Mouse (Mus musculus): ENCODE results near the gene Zdhhc18. TPM values are rescaled to one million over a fixed set of nuclear protein-coding genes. Genes with fewer than 3 reads are reported as not detected.
A peak's percentile ranks its signal among the peaks of the same experiment; 100 is the strongest.

The Zdhhc18 gene
- polyA plus RNA-seq, 1 experiment from 2014 or later: 9.9 TPM

- Histone ChIP-seq H3K27me3 (ENCODE audit: insufficient read depth, low read length) (no peaks in the 10 kb centered on the region), H3K27ac (ENCODE audit: low read depth) (peak within 1 kb of the TSS; percentile 99), H3K4me2 (peak within 1 kb of the TSS; percentile 90), H3K4me3 (ENCODE audit: low read depth, low read length) (peak within 1 kb of the TSS; percentile 72), H3K36me3 (ENCODE audit: insufficient read depth) (0 out of 2 replicates have a peak, but pooled peaks cover 9% of the 10 kb centered on the region), H3K9ac (peak within 1 kb of the TSS; percentile 74), H3K4me1 (ENCODE audit: insufficient read depth) (peaks cover 36% of the 10 kb centered on the region), H3K9me3 (ENCODE audit: low read depth, low read length) (no peaks in the 10 kb centered on the region)
- TF ChIP-seq CTCF (IDR thresholded peaks at IDR 0.05; ENCODE audit: low read depth): no peak
- ATAC-seq (ENCODE audit: insufficient read depth) (peak; percentile 88), DNase-seq (peak; percentile 95)
- under 1% methylated on average over 76 of the region's 76 CpGs for WGBS
Observed at GRCm38 (mm10) chr4:133671881-133672844, 22.2 kb upstream of the Zdhhc18 start, which contains the start of gene Pigv. Gene Pigv, minus strand, starts transcription at chr4:133672647.

- 4% methylated on average over 13 of the region's 13 CpGs for WGBS
- peak; percentile 94 for DNase-seq
- 0 out of 2 replicates have a peak, but pooled peaks cover 12% of the 10 kb centered on the region for H3K36me3 ChIP-seq (ENCODE audit: insufficient read depth)
- H3K4me2 ChIP-seq: peak overlapping the region; percentile 90
- H3K9ac ChIP-seq: peak overlapping the region; percentile 74
- H3K27ac ChIP-seq (ENCODE audit: low read depth): peak overlapping the region; percentile 99
- no peaks in the 10 kb centered on the region for H3K27me3 ChIP-seq (ENCODE audit: insufficient read depth, low read length)
- H3K9me3 ChIP-seq (ENCODE audit: low read depth, low read length): no peaks in the 10 kb centered on the region
- peak; percentile 92 for TF ChIP-seq CTCF (IDR thresholded peaks at IDR 0.05; ENCODE audit: low read depth)
- ATAC-seq (ENCODE audit: insufficient read depth): no peak
- H3K4me1 ChIP-seq (ENCODE audit: insufficient read depth): peaks cover 29% of the 10 kb centered on the region
- H3K4me3 ChIP-seq (ENCODE audit: low read depth, low read length): peak overlapping the region; percentile 72
Observed at GRCm38 (mm10) chr4:133671184-133671880, 21.4 kb upstream of the Zdhhc18 start.

- DNase-seq (peak; percentile 57), ATAC-seq (ENCODE audit: insufficient read depth) (no peak)
- Histone ChIP-seq H3K4me2 (no peak overlapping the region), H3K4me3 (ENCODE audit: low read depth, low read length) (no peak overlapping the region), H3K4me1 (ENCODE audit: insufficient read depth) (peaks cover 18% of the 10 kb centered on the region), H3K27ac (ENCODE audit: low read depth) (no peak overlapping the region), H3K27me3 (ENCODE audit: insufficient read depth, low read length) (no peaks in the 10 kb centered on the region), H3K9ac (no peak overlapping the region), H3K9me3 (ENCODE audit: low read depth, low read length) (no peaks in the 10 kb centered on the region), H3K36me3 (ENCODE audit: insufficient read depth) (0 out of 2 replicates have a peak, but pooled peaks cover 17% of the 10 kb centered on the region)
- WGBS: 44% methylated on average over 6 of the region's 6 CpGs
- peak; percentile 47 for TF ChIP-seq CTCF (IDR thresholded peaks at IDR 0.05; ENCODE audit: low read depth)
Observed at GRCm38 (mm10) chr4:133669652-133670210, 19.8 kb upstream of the Zdhhc18 start.

GRCm38 (mm10) chr4:133668537-133668936 lies 18.6 kb upstream of the Zdhhc18 start:
- TF ChIP-seq CTCF (IDR thresholded peaks at IDR 0.05; ENCODE audit: low read depth): no peak
- DNase-seq: no peak

GRCm38 (mm10) chr4:133666199-133666598 lies 16.2 kb upstream of the Zdhhc18 start:
- no peak overlapping the region for H3K9ac ChIP-seq
- peaks cover 31% of the 10 kb centered on the region; the same call in 1 of the 2 replicates for H3K36me3 ChIP-seq (ENCODE audit: insufficient read depth)
- no peak for TF ChIP-seq CTCF (IDR thresholded peaks at IDR 0.05; ENCODE audit: low read depth)
- peaks cover 7% of the 10 kb centered on the region; the same call in 1 of the 2 replicates for H3K4me1 ChIP-seq (ENCODE audit: insufficient read depth)
- no peak overlapping the region for H3K4me3 ChIP-seq (ENCODE audit: low read depth, low read length)
- H3K4me2 ChIP-seq: no peak overlapping the region
- 76% methylated on average over 6 of the region's 6 CpGs for WGBS
- DNase-seq (no peak), ATAC-seq (ENCODE audit: insufficient read depth) (no peak)
- no peak overlapping the region for H3K27ac ChIP-seq (ENCODE audit: low read depth)
- no peaks in the 10 kb centered on the region for H3K9me3 ChIP-seq (ENCODE audit: low read depth, low read length)
- H3K27me3 ChIP-seq (ENCODE audit: insufficient read depth, low read length): no peaks in the 10 kb centered on the region

More at GRCm38 (mm10) chr4:133668537-133668936, 18.6 kb upstream of the Zdhhc18 start:
- 67% methylated on average over 3 of the region's 3 CpGs for WGBS
- Histone ChIP-seq H3K9me3 (ENCODE audit: low read depth, low read length) (no peaks in the 10 kb centered on the region), H3K4me3 (ENCODE audit: low read depth, low read length) (no peak overlapping the region), H3K4me1 (ENCODE audit: insufficient read depth) (peaks cover 9% of the 10 kb centered on the region), H3K27ac (ENCODE audit: low read depth) (no peak overlapping the region), H3K27me3 (ENCODE audit: insufficient read depth, low read length) (no peaks in the 10 kb centered on the region), H3K36me3 (ENCODE audit: insufficient read depth) (peaks cover 21% of the 10 kb centered on the region; the same call in 1 of the 2 replicates), H3K4me2 (no peak overlapping the region), H3K9ac (no peak overlapping the region)
- ATAC-seq (ENCODE audit: insufficient read depth): no peak

GRCm38 (mm10) chr4:133665118-133665517 lies 15.2 kb upstream of the Zdhhc18 start:
- TF ChIP-seq CTCF (IDR thresholded peaks at IDR 0.05; ENCODE audit: low read depth): no peak
- Histone ChIP-seq H3K9ac (peak overlapping the region; percentile 17; the same call in 1 of the 2 replicates), H3K27ac (ENCODE audit: low read depth) (peak overlapping the region; percentile 36; the same call in 1 of the 2 replicates), H3K27me3 (ENCODE audit: insufficient read depth, low read length) (no peaks in the 10 kb centered on the region), H3K36me3 (ENCODE audit: insufficient read depth) (peaks cover 31% of the 10 kb centered on the region; the same call in 1 of the 2 replicates), H3K4me2 (no peak overlapping the region), H3K4me3 (ENCODE audit: low read depth, low read length) (no peak overlapping the region), H3K9me3 (ENCODE audit: low read depth, low read length) (no peaks in the 10 kb centered on the region), H3K4me1 (ENCODE audit: insufficient read depth) (peaks cover 12% of the 10 kb centered on the region)
- ATAC-seq (ENCODE audit: insufficient read depth) (no peak), DNase-seq (no peak)
- WGBS: 39% methylated on average over 11 of the region's 11 CpGs
